Mouse (Mus musculus) MEL (cell line): ENCODE measurements around the gene Pigk.

ENCODE experiments used
- BHLHE40 ChIP-seq: IDR thresholded peaks from 2 replicates; pipeline ENCODE4 v1.6.1; 2012; ENCODE audit warnings: low read depth, mild to moderate bottlenecking, inconsistent platforms, low read length, improper control_type of control experiment, borderline replicate concordance
- CTCF ChIP-seq, 3 experiments: IDR thresholded peaks in 2 of 3; conservative IDR thresholded peaks in 1 of 3; 2 replicates each; pipeline ENCODE4 v1.5.1; 2011 to 2012; ENCODE audit warnings: low read length in 3 of 3, low read depth in 2 of 3, mild to moderate bottlenecking in 2 of 3, improper control_type of control experiment in 1 of 3, inconsistent platforms in 1 of 3, mixed read lengths in 1 of 3, moderate library complexity in 1 of 3; ENCODE audit not compliant: control insufficient read depth in 1 of 3, insufficient read depth in 1 of 3, poor library complexity in 1 of 3, severe bottlenecking in 1 of 3
- GATA1 ChIP-seq: IDR thresholded peaks from 2 replicates; pipeline ENCODE4 v1.6.1; 2011; ENCODE audit warnings: low read depth, low read length, improper control_type of control experiment
- MAZ ChIP-seq: IDR thresholded peaks from 2 replicates; pipeline ENCODE4 v1.6.1; 2012; ENCODE audit warnings: low read depth, mild to moderate bottlenecking, inconsistent platforms, low read length, improper control_type of control experiment
- MYB ChIP-seq: IDR thresholded peaks from 2 replicates; pipeline ENCODE4 v1.6.1; 2011; ENCODE audit warnings: mild to moderate bottlenecking, low read depth, low read length, improper control_type of control experiment
- MYC ChIP-seq: IDR thresholded peaks from 2 replicates; pipeline ENCODE4 v1.6.1; 2011; ENCODE audit warnings: low read depth, mild to moderate bottlenecking, low read length, improper control_type of control experiment, moderate library complexity
- POLR2A ChIP-seq, 2 experiments: IDR thresholded peaks; 2 replicates each; pipeline ENCODE4 v1.6.1; 2011 to 2012; ENCODE audit warnings: low read length in 2 of 2, mild to moderate bottlenecking in 2 of 2, control low read depth in 1 of 2, improper control_type of control experiment in 1 of 2, low read depth in 1 of 2, moderate library complexity in 1 of 2; ENCODE audit not compliant: control insufficient read depth in 1 of 2, insufficient read depth in 1 of 2, poor library complexity in 1 of 2
- SMC3 ChIP-seq: IDR thresholded peaks from 2 replicates; pipeline ENCODE4 v1.6.1; 2011; ENCODE audit warnings: low read depth, low read length, improper control_type of control experiment
- UBTF ChIP-seq: IDR thresholded peaks from 2 replicates; pipeline ENCODE4 v1.6.1; 2012; ENCODE audit warnings: low read depth, mild to moderate bottlenecking, inconsistent platforms, low read length, improper control_type of control experiment, moderate library complexity, borderline replicate concordance; ENCODE audit not compliant: insufficient read depth
- USF1 ChIP-seq: IDR thresholded peaks from 2 replicates; pipeline ENCODE4 v1.6.1; 2014; ENCODE audit warnings: low read depth, mild to moderate bottlenecking, inconsistent platforms, low read length, improper control_type of control experiment, moderate library complexity
- ZMIZ1 ChIP-seq: IDR thresholded peaks from 2 replicates; pipeline ENCODE4 v1.6.1; 2012; ENCODE audit warnings: low read depth, mild to moderate bottlenecking, inconsistent platforms, low read length, improper control_type of control experiment, moderate library complexity

- TF ChIP-seq USF1: no peak
- TF ChIP-seq POLR2A (IDR thresholded peaks at IDR 0.05; ENCODE audit: control insufficient read depth in 1 of 2, insufficient read depth in 1 of 2, low read depth in 1 of 2, low read length in 2 of 2, poor library complexity in 1 of 2): no peak
- no peak for TF ChIP-seq CTCF (IDR thresholded peaks at IDR 0.05 in 2 of 3, conservative IDR thresholded peaks at IDR 0.05 in 1 of 3; ENCODE audit: control insufficient read depth in 1 of 3, insufficient read depth in 1 of 3, low read depth in 2 of 3, low read length in 3 of 3, poor library complexity in 1 of 3, severe bottlenecking in 1 of 3)
- TF ChIP-seq ZMIZ1: no peak
- TF ChIP-seq BHLHE40: no peak
- no peak for TF ChIP-seq MYC
- no peak for TF ChIP-seq MAZ
- no peak for TF ChIP-seq GATA1
- TF ChIP-seq UBTF: no peak
- no peak for TF ChIP-seq MYB
- TF ChIP-seq SMC3: no peak
These were observed 183.3 kb downstream of the Pigk start for GRCm38 (mm10) chr3:152897196-152897595.
